Mouse (Mus musculus): ENCODE measurements around the gene Rpl27a.

The Rpl27a gene

GRCm38 (mm10) chr7:109525740-109526663 lies 7.1 kb downstream of the Rpl27a start:
- DNase-seq (ENCODE audit: low spot score in 2 of 2), result no peak

DNA sequence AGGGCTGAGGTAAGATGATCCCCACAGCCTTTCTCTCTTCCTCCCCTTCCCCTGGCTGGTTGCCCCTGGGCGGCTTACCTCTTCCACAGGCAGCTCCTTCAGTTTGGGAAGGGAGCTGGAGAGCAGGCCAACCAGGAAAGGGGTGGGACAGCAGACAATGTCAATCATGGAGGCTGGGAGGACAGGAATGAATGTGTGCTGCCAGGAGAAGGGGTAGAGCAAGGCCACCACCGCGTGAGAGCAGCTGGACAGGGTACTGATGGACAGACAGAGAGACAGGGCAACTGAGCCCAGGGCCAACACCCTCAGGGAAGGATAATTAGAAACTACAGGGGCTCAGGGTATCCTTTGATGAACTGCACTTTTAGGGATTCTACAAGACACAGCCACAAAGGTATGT lies 8.6 kb downstream of the Rpl27a start:
- no peak for DNase-seq (ENCODE audit: low spot score in 2 of 2)

- DNase-seq (ENCODE audit: low spot score in 2 of 2), result no peak
These were observed 9.4 kb downstream of the Rpl27a start for GRCm38 (mm10) chr7:109528356-109528755.

- DNase-seq (ENCODE audit: low spot score in 2 of 2), result no peak
These were observed 10.8 kb downstream of the Rpl27a start for GRCm38 (mm10) chr7:109529741-109530140.

DNA sequence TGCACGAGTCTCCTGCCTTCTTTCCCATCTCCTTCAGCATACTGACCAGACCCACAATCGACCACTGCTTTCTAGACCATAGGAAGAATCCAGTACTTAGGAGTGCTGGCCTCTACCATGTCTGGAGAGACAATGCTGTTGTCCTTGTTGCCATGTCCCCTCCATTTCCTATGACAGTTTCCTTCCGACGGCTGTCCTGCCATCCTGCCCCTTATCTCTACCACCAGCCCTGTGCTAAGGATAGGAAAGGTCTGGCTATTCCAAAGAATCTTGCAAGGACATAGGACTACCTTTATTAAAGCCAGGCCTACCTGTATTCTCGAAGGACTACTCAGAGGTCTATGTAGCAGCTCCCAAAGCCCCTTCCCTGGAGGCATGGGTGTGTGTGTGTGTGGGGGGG lies 12.6 kb downstream of the Rpl27a start:
- no peak for DNase-seq (ENCODE audit: low spot score in 2 of 2)

DNA sequence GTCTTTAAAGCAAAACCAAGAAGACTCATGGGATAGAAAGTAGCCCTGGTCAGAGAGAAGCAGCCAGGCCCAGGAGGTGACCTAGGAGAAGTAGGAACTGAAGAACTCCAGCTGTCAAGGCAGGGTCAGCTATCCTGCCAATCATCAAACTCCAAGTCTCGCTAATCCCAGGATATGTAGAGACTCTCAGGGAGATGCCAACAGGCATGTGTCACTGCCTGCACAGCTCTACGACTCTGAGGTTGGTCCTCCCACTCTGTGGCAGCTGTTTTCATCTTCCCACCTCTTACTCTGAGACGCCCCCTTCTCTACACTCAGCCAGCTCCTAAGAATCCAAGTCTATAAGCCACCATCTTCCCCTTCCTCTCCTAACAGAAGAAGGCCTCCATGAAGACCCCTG lies 13.7 kb downstream of the Rpl27a start:
- no peak for DNase-seq (ENCODE audit: low spot score in 2 of 2)

DNA sequence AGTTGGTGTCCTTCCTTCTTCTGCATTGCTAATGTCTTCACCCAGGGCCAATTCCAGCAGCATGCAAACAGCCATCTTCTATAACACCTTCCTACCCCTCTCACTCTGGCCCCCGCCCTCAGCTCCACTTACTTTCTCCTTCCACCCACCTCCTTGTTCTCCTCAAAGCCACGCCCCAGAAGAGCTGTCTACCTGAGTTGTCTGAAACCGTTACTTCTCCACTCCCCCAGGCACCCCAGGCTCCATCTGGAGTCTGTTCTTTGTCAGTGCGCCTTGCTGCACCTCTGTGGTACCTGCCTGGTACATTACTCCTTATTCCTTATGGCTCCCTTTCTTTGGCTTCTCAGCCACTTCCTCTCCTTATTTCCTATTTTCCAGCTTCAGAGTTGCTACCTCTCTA lies 14.2 kb downstream of the Rpl27a start:
- DNase-seq (ENCODE audit: low spot score in 2 of 2), result no peak

GRCm38 (mm10) chr7:109533888-109534287 lies 14.9 kb downstream of the Rpl27a start:
- DNase-seq (ENCODE audit: low spot score in 2 of 2), result no peak

DNA sequence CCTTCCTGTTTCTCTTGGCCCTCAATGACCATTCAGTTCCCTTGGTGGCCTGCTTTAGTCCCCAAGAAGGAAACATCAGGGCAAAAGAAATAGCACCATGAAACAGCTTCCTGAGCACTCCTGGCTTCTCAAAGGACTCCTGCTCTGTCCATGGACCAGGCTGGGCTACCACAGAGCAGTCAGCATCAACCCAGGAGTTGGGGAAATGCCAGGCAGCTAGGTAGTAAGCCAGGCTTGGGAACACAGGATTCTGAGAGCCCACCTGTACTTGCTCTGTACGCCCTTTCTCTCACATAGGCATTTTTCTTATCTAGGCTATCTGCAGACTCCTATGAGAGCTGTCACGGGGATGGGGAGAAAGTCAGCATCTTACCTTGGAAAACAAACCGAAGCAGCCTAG lies 16.0 kb downstream of the Rpl27a start:
- DNase-seq (ENCODE audit: low spot score in 2 of 2), result no peak

DNA sequence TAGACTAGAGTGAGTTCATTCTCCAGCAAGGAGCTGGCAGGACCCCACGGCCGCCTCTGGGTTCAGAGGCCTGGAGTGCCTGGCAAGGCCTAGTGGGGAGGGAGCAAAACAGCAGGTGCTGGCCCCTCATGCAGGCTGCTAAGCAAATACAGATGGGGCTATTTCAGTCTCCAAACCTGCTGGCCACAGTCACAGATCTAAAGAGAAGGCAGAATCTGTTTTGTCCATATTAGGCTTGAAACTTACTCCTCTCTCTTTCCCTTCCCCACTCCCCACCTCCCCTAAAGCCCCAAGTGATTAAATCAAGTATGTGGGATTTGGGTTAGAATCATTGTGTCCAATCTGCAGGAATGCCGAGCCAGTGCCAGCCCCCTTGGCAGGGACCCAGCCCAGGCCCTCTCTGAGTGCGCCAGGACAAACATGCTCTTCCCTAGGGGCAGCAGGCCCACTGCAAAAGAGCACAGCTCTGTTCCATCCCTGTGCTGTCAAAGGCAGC lies 17.6 kb downstream of the Rpl27a start:
- DNase-seq (ENCODE audit: low spot score in 2 of 2), result no peak

- DNase-seq (ENCODE audit: low spot score in 2 of 2), result no peak
These were observed 22.0 kb downstream of the Rpl27a start for GRCm38 (mm10) chr7:109540902-109541301.

DNA sequence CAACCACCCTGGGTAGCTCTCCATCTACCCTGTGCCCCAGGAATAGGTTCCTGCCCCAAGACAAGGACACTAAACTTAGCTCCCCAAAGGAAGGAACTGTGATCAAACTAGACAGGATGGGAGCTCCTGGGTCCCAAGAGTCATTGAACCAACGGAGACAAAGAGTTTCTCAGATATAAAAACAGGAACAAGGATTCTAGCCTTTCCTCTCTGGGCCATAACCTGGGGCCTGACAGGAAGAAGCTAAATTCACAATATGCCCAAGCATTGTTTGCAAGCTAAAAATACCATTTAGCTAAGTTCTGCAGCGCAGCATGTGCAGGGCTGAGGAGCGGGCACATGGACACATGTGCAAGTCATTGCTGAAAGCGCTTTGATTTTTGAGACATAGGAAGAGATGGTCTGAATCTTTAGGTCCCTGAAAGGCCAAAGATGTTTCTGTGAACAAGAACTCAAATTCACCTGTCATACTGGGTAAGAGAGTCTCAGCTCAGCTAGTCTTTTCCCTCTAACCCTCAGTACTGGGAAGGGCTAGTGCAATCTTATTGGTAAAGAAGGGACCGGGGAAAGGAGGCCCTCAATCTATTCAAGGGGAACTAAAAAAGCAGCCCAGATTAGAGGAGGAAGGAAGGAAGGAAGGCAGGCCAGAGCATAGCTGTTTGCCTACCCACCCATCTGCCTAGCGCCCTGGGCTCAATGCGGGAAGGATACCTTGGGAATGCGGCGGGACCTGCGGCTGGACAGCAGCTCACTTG lies 22.8 kb downstream of the Rpl27a start:
- DNase-seq (ENCODE audit: low spot score in 2 of 2), result no peak

GRCm38 (mm10) chr7:109542364-109542628 lies 23.3 kb downstream of the Rpl27a start:
- no peak for DNase-seq (ENCODE audit: low spot score in 2 of 2)

GRCm38 (mm10) chr7:109544792-109545191 lies 25.8 kb downstream of the Rpl27a start:
- no peak for DNase-seq (ENCODE audit: low spot score in 2 of 2)

GRCm38 (mm10) chr7:109545255-109545993 lies 26.5 kb downstream of the Rpl27a start:
- no peak for DNase-seq (ENCODE audit: low spot score in 2 of 2)

- DNase-seq (ENCODE audit: low spot score in 2 of 2), result no peak
These were observed 27.2 kb downstream of the Rpl27a start for GRCm38 (mm10) chr7:109546186-109546585.

- no peak for DNase-seq (ENCODE audit: low spot score in 2 of 2)
These were observed 27.8 kb downstream of the Rpl27a start for GRCm38 (mm10) chr7:109546726-109547125.

- no peak for DNase-seq (ENCODE audit: low spot score in 2 of 2)
These were observed 40.6 kb downstream of the Rpl27a start for GRCm38 (mm10) chr7:109559536-109559935.

- no peak for DNase-seq (ENCODE audit: low spot score in 2 of 2)
These were observed 42.7 kb downstream of the Rpl27a start for GRCm38 (mm10) chr7:109561466-109562153.

DNA sequence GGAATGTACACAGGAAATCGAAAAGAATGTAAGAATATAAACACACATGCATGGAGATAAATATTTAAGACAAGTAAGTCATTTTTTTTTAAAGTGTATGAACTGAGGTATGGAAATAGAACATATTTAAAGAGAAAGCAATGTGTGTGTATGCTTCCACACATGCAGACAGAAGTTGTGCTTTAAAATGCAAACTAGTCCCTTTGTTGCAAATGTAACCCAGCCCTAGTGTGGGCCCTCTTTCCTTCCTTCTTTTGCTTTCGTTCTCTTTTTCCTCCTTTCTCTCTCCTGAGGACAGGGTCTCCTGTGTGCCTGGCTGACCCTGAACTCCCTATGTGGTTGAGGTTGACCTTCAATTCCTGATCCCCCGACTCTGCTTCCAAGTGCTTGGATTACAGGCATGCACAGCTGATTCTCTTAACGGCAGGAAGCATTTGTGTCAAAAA lies 43.2 kb downstream of the Rpl27a start:
- no peak for DNase-seq (ENCODE audit: low spot score in 2 of 2)

DNA sequence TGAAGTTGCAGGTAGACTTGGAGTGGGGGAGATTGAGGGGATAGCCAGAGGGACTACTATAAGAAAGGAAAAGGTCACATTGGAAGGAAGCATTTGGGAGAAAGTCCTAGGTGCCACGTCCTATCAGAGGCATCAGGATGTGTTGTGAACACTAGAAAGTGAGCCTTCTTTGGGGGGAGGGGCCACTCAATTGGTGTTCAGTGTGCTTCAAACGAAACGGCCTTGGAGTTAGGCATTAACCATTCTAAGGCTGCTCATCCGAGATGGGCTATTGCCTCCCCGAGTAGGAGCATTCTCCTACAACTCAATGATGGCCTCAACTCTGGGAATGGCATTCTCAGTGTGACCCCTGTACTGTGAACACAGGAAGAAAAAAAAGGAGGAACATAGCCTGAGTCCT lies 43.7 kb downstream of the Rpl27a start:
- no peak for DNase-seq (ENCODE audit: low spot score in 2 of 2)

All from thymus, postnatal 10 days (tissue).